Mouse (Mus musculus) bone marrow macrophage, adult 2 months (primary cell): Measurements from ENCODE around the gene Emg1.

ENCODE experiments used
- CTCF ChIP-seq: IDR thresholded peaks from 2 replicates; pipeline ENCODE4 v1.5.1; 2012; ENCODE audit warnings: low read depth, mild to moderate bottlenecking, low read length, moderate library complexity
- POLR2A ChIP-seq: IDR thresholded peaks from 2 replicates; pipeline ENCODE4 v1.6.1; 2012; ENCODE audit warnings: mild to moderate bottlenecking, low read depth, low read length, borderline replicate concordance

DNA sequence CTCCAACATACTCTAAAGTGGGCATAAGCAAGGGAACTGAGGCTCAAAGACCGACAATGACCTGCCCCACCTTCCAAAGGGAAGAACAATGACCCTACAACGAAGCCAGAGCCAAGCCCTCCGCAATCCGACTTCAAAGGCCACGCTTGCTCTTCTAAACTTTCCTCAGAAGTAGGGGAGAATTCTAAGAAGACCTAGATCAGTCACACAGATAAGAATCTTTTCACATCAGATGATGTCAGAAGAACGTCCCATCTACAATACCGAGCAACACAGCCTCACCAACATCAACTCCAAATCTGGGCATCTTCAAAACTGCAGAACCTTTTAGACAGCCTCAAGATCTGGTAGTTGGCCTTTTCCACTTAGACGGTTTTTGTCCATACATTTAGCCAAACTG, 38.4 kb upstream of the Emg1 start:
- TF ChIP-seq CTCF: no peak
- TF ChIP-seq POLR2A: no peak
